Mouse (Mus musculus): Measurements from ENCODE around the gene Hapln1. TPM values are rescaled to one million over a fixed set of nuclear protein-coding genes. Genes with fewer than 3 reads are reported as not detected.

The Hapln1 gene
- polyA plus RNA-seq, 1 experiment from 2014 or later, result 0.36 TPM

GRCm38 (mm10) chr13:89637012-89637411 lies 97.4 kb downstream of the Hapln1 start:
- Histone ChIP-seq H3K27me3 (ENCODE audit: control insufficient read depth, insufficient read depth, low read depth, low read length) (no peaks in the 10 kb centered on the region), H3K9ac (ENCODE audit: low read depth, low read length) (no peak overlapping the region), H3K27ac (ENCODE audit: low read length) (no peak overlapping the region), H3K9me3 (replicated peaks; ENCODE audit: control insufficient read depth, low read length, poor library complexity, severe bottlenecking) (no peaks in the 10 kb centered on the region), H3K4me2 (ENCODE audit: low read length) (no peak overlapping the region), H3K4me3 (ENCODE audit: low read depth, low read length) (no peak overlapping the region), H3K4me1 (ENCODE audit: control insufficient read depth, insufficient read depth, low read length) (no peaks in the 10 kb centered on the region), H3K36me3 (ENCODE audit: control insufficient read depth, insufficient read depth, low read length) (no peaks in the 10 kb centered on the region)
- WGBS, result 83% methylated on average over 3 of the region's 3 CpGs
- no peak for ATAC-seq

DNA sequence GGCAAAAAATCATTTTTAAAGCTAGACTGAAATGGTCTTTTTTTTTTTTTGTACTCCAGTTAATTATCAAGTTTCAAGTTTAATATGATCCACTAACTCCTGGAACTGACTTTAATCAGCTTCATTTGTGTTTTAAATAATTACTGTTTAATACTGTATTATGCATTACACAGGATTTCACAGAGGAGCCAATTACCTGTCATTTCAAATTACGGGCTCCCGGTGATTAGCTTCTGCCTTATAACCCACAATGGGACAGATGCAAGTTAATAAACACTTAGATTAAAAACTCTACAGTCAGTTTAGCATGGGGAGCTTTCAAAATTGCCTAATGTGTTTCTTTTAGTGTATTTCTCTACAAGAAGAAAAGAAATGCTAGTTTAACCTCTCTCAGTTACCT lies 106.0 kb downstream of the Hapln1 start:
- no peak overlapping the region for H3K27ac ChIP-seq (ENCODE audit: low read length)
- no peaks in the 10 kb centered on the region for H3K9me3 ChIP-seq (replicated peaks; ENCODE audit: control insufficient read depth, low read length, poor library complexity, severe bottlenecking)
- H3K27me3 ChIP-seq (ENCODE audit: control insufficient read depth, insufficient read depth, low read depth, low read length), result no peaks in the 10 kb centered on the region
- no peak; the same call in 1 of the 2 replicates for ATAC-seq
- no peaks in the 10 kb centered on the region for H3K36me3 ChIP-seq (ENCODE audit: control insufficient read depth, insufficient read depth, low read length)
- no peaks in the 10 kb centered on the region for H3K4me1 ChIP-seq (ENCODE audit: control insufficient read depth, insufficient read depth, low read length)
- H3K4me3 ChIP-seq (ENCODE audit: low read depth, low read length), result no peak overlapping the region
- H3K9ac ChIP-seq (ENCODE audit: low read depth, low read length), result no peak overlapping the region
- 73% methylated on average over 2 of the region's 2 CpGs for WGBS
- H3K4me2 ChIP-seq (ENCODE audit: low read length), result no peak overlapping the region

- H3K9ac ChIP-seq (ENCODE audit: low read depth, low read length), result no peak overlapping the region
- no peaks in the 10 kb centered on the region for H3K36me3 ChIP-seq (ENCODE audit: control insufficient read depth, insufficient read depth, low read length)
- no peaks in the 10 kb centered on the region for H3K27me3 ChIP-seq (ENCODE audit: control insufficient read depth, insufficient read depth, low read depth, low read length)
- 62% methylated on average over 1 of the region's 1 CpGs for WGBS
- no peaks in the 10 kb centered on the region for H3K4me1 ChIP-seq (ENCODE audit: control insufficient read depth, insufficient read depth, low read length)
- no peak for ATAC-seq
- no peaks in the 10 kb centered on the region for H3K9me3 ChIP-seq (replicated peaks; ENCODE audit: control insufficient read depth, low read length, poor library complexity, severe bottlenecking)
- H3K4me2 ChIP-seq (ENCODE audit: low read length), result no peak overlapping the region
- no peak overlapping the region for H3K27ac ChIP-seq (ENCODE audit: low read length)
- H3K4me3 ChIP-seq (ENCODE audit: low read depth, low read length), result no peak overlapping the region
Observed at GRCm38 (mm10) chr13:89652773-89653172, 113.2 kb downstream of the Hapln1 start.

DNA sequence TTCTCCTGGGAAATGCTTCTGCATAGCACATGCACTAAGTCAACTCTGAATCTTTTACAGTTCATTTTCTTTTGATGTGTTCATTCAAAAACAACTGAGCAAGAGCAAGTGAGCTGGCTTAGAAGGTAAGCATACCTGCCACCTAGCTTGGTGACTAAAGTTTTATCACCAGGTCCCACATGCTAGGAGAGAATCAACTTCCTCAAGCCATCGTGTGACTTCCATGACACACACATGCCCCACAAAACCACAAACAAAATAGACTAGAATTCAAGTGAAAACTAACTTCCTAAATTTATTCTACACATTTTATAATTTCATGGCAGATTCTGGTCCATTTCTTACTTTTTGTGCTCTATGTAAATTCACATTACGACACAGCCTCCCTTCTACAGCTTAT lies 113.7 kb downstream of the Hapln1 start:
- no peak overlapping the region for H3K9ac ChIP-seq (ENCODE audit: low read depth, low read length)
- no peak for ATAC-seq
- H3K9me3 ChIP-seq (replicated peaks; ENCODE audit: control insufficient read depth, low read length, poor library complexity, severe bottlenecking), result no peaks in the 10 kb centered on the region
- no peaks in the 10 kb centered on the region for H3K4me1 ChIP-seq (ENCODE audit: control insufficient read depth, insufficient read depth, low read length)
- H3K4me2 ChIP-seq (ENCODE audit: low read length), result no peak overlapping the region
- H3K27me3 ChIP-seq (ENCODE audit: control insufficient read depth, insufficient read depth, low read depth, low read length), result no peaks in the 10 kb centered on the region
- no peaks in the 10 kb centered on the region for H3K36me3 ChIP-seq (ENCODE audit: control insufficient read depth, insufficient read depth, low read length)
- H3K4me3 ChIP-seq (ENCODE audit: low read depth, low read length), result no peak overlapping the region
- WGBS, result 95% methylated on average over 2 of the region's 2 CpGs
- H3K27ac ChIP-seq (ENCODE audit: low read length), result no peak overlapping the region

GRCm38 (mm10) chr13:89657046-89657445 lies 117.5 kb downstream of the Hapln1 start:
- no peak for ATAC-seq

More at GRCm38 (mm10) chr13:89657046-89657445, 117.5 kb downstream of the Hapln1 start:
- Histone ChIP-seq H3K9me3 (replicated peaks; ENCODE audit: control insufficient read depth, low read length, poor library complexity, severe bottlenecking) (no peaks in the 10 kb centered on the region), H3K4me3 (ENCODE audit: low read depth, low read length) (no peak overlapping the region), H3K27me3 (ENCODE audit: control insufficient read depth, insufficient read depth, low read depth, low read length) (no peaks in the 10 kb centered on the region), H3K36me3 (ENCODE audit: control insufficient read depth, insufficient read depth, low read length) (no peaks in the 10 kb centered on the region), H3K9ac (ENCODE audit: low read depth, low read length) (no peak overlapping the region), H3K4me2 (ENCODE audit: low read length) (no peak overlapping the region), H3K4me1 (ENCODE audit: control insufficient read depth, insufficient read depth, low read length) (no peaks in the 10 kb centered on the region), H3K27ac (ENCODE audit: low read length) (no peak overlapping the region)
- WGBS, result 95% methylated on average over 11 of the region's 11 CpGs

Other genes with a start within 250 kb of the Hapln1 start
- gene Vcan, start 202.7 kb downstream of the Hapln1 start, polyA plus RNA-seq (2015; fragmentation: Nextera tagmentation; extraction: Ambion mirVana), result 21.5 and 30.8 TPM in 2 replicates